Mouse (Mus musculus): ENCODE results near the gene Rgs7bp. TPM values are rescaled to one million over a fixed set of nuclear protein-coding genes. Genes with fewer than 3 reads are reported as not detected.

The Rgs7bp gene
- polyA plus RNA-seq, 1 experiment from 2014 or later, result 0.82 TPM

- DNase-seq (ENCODE audit: low spot score, missing footprints) (peak; percentile 44), ATAC-seq (ENCODE audit: low FRiP score) (no peak)
- no peaks in the 10 kb centered on the region for H3K9me3 ChIP-seq (ENCODE audit: control insufficient read depth, low read length)
- no peak overlapping the region for H3K27ac ChIP-seq (ENCODE audit: low read depth, low read length)
- 76% methylated on average over 7 of the region's 7 CpGs for WGBS
- H3K4me3 ChIP-seq (ENCODE audit: low read depth, low read length), result no peak overlapping the region
- H3K4me2 ChIP-seq, result no peak overlapping the region
- H3K4me1 ChIP-seq (ENCODE audit: control insufficient read depth, insufficient read depth, low read length), result no peaks in the 10 kb centered on the region
- H3K9ac ChIP-seq (ENCODE audit: low read length), result no peak overlapping the region
- H3K27me3 ChIP-seq (ENCODE audit: control insufficient read depth, insufficient read depth, low read length), result no peaks in the 10 kb centered on the region
- no peaks in the 10 kb centered on the region for H3K36me3 ChIP-seq (ENCODE audit: control insufficient read depth, insufficient read depth, low read length)
Measured at GRCm38 (mm10) chr13:104988811-104989258, 65.9 kb downstream of the Rgs7bp start.

- H3K27me3 ChIP-seq (ENCODE audit: control insufficient read depth, insufficient read depth, low read length), result no peaks in the 10 kb centered on the region
- H3K4me2 ChIP-seq, result no peak overlapping the region
- no peak overlapping the region for H3K9ac ChIP-seq (ENCODE audit: low read length)
- H3K4me1 ChIP-seq (ENCODE audit: control insufficient read depth, insufficient read depth, low read length), result no peaks in the 10 kb centered on the region
- H3K27ac ChIP-seq (ENCODE audit: low read depth, low read length), result no peak overlapping the region
- 91% methylated on average over 13 of the region's 13 CpGs for WGBS
- no peak for DNase-seq (ENCODE audit: low spot score, missing footprints)
- ATAC-seq (ENCODE audit: low FRiP score), result no peak
- no peaks in the 10 kb centered on the region for H3K36me3 ChIP-seq (ENCODE audit: control insufficient read depth, insufficient read depth, low read length)
- H3K4me3 ChIP-seq (ENCODE audit: low read depth, low read length), result no peak overlapping the region
- no peaks in the 10 kb centered on the region for H3K9me3 ChIP-seq (ENCODE audit: control insufficient read depth, low read length)
Measured at GRCm38 (mm10) chr13:104988009-104988540, 66.7 kb downstream of the Rgs7bp start.

- WGBS, result 93% methylated on average over 4 of the region's 4 CpGs
- Histone ChIP-seq H3K9ac (ENCODE audit: low read length) (no peak overlapping the region), H3K4me3 (ENCODE audit: low read depth, low read length) (no peak overlapping the region), H3K4me2 (no peak overlapping the region), H3K9me3 (ENCODE audit: control insufficient read depth, low read length) (no peaks in the 10 kb centered on the region), H3K36me3 (ENCODE audit: control insufficient read depth, insufficient read depth, low read length) (no peaks in the 10 kb centered on the region), H3K27ac (ENCODE audit: low read depth, low read length) (no peak overlapping the region), H3K4me1 (ENCODE audit: control insufficient read depth, insufficient read depth, low read length) (no peaks in the 10 kb centered on the region), H3K27me3 (ENCODE audit: control insufficient read depth, insufficient read depth, low read length) (no peaks in the 10 kb centered on the region)
- ATAC-seq (ENCODE audit: low FRiP score) (no peak), DNase-seq (ENCODE audit: low spot score, missing footprints) (no peak)
Measured at GRCm38 (mm10) chr13:104985691-104986090, 69.0 kb downstream of the Rgs7bp start.

GRCm38 (mm10) chr13:104983989-104984388 lies 70.7 kb downstream of the Rgs7bp start:
- Histone ChIP-seq H3K4me2 (no peak overlapping the region), H3K36me3 (ENCODE audit: control insufficient read depth, insufficient read depth, low read length) (no peaks in the 10 kb centered on the region), H3K9ac (ENCODE audit: low read length) (no peak overlapping the region), H3K27ac (ENCODE audit: low read depth, low read length) (no peak overlapping the region), H3K4me1 (ENCODE audit: control insufficient read depth, insufficient read depth, low read length) (no peaks in the 10 kb centered on the region), H3K4me3 (ENCODE audit: low read depth, low read length) (no peak overlapping the region), H3K9me3 (ENCODE audit: control insufficient read depth, low read length) (no peaks in the 10 kb centered on the region), H3K27me3 (ENCODE audit: control insufficient read depth, insufficient read depth, low read length) (no peaks in the 10 kb centered on the region)
- DNase-seq (ENCODE audit: low spot score, missing footprints) (peak; percentile 47), ATAC-seq (ENCODE audit: low FRiP score) (no peak)
- 83% methylated on average over 5 of the region's 5 CpGs for WGBS

- Histone ChIP-seq H3K9me3 (ENCODE audit: control insufficient read depth, low read length) (no peaks in the 10 kb centered on the region), H3K4me3 (ENCODE audit: low read depth, low read length) (no peak overlapping the region), H3K9ac (ENCODE audit: low read length) (no peak overlapping the region), H3K4me2 (no peak overlapping the region), H3K4me1 (ENCODE audit: control insufficient read depth, insufficient read depth, low read length) (no peaks in the 10 kb centered on the region), H3K27me3 (ENCODE audit: control insufficient read depth, insufficient read depth, low read length) (no peaks in the 10 kb centered on the region), H3K36me3 (ENCODE audit: control insufficient read depth, insufficient read depth, low read length) (no peaks in the 10 kb centered on the region), H3K27ac (ENCODE audit: low read depth, low read length) (no peak overlapping the region)
- no peak for ATAC-seq (ENCODE audit: low FRiP score)
- peak; percentile 59 for DNase-seq (ENCODE audit: low spot score, missing footprints)
- 90% methylated on average over 10 of the region's 10 CpGs for WGBS
Measured at GRCm38 (mm10) chr13:104982781-104983353, 71.9 kb downstream of the Rgs7bp start.

GRCm38 (mm10) chr13:104978176-104978575 lies 76.6 kb downstream of the Rgs7bp start:
- no peaks in the 10 kb centered on the region for H3K27me3 ChIP-seq (ENCODE audit: control insufficient read depth, insufficient read depth, low read length)
- 81% methylated on average over 1 of the region's 1 CpGs for WGBS
- DNase-seq (ENCODE audit: low spot score, missing footprints) (no peak), ATAC-seq (ENCODE audit: low FRiP score) (no peak)
- no peak overlapping the region for H3K4me2 ChIP-seq
- H3K9me3 ChIP-seq (ENCODE audit: control insufficient read depth, low read length), result no peaks in the 10 kb centered on the region
- no peaks in the 10 kb centered on the region for H3K4me1 ChIP-seq (ENCODE audit: control insufficient read depth, insufficient read depth, low read length)
- no peak overlapping the region for H3K4me3 ChIP-seq (ENCODE audit: low read depth, low read length)
- no peaks in the 10 kb centered on the region for H3K36me3 ChIP-seq (ENCODE audit: control insufficient read depth, insufficient read depth, low read length)
- no peak overlapping the region for H3K27ac ChIP-seq (ENCODE audit: low read depth, low read length)
- H3K9ac ChIP-seq (ENCODE audit: low read length), result no peak overlapping the region

GRCm38 (mm10) chr13:104967486-104967885 lies 87.2 kb downstream of the Rgs7bp start:
- H3K27ac ChIP-seq (ENCODE audit: low read depth, low read length), result no peak overlapping the region
- H3K4me1 ChIP-seq (ENCODE audit: control insufficient read depth, insufficient read depth, low read length), result no peaks in the 10 kb centered on the region
- no peaks in the 10 kb centered on the region for H3K9me3 ChIP-seq (ENCODE audit: control insufficient read depth, low read length)
- H3K27me3 ChIP-seq (ENCODE audit: control insufficient read depth, insufficient read depth, low read length), result no peaks in the 10 kb centered on the region
- WGBS, result 54% methylated on average over 2 of the region's 2 CpGs
- DNase-seq (ENCODE audit: low spot score, missing footprints) (peak; percentile 56), ATAC-seq (ENCODE audit: low FRiP score) (no peak)
- no peak overlapping the region for H3K4me3 ChIP-seq (ENCODE audit: low read depth, low read length)
- H3K36me3 ChIP-seq (ENCODE audit: control insufficient read depth, insufficient read depth, low read length), result no peaks in the 10 kb centered on the region
- H3K9ac ChIP-seq (ENCODE audit: low read length), result no peak overlapping the region
- H3K4me2 ChIP-seq, result no peak overlapping the region

GRCm38 (mm10) chr13:104963716-104964115 lies 91.0 kb downstream of the Rgs7bp start:
- no peak overlapping the region for H3K9ac ChIP-seq (ENCODE audit: low read length)
- H3K4me3 ChIP-seq (ENCODE audit: low read depth, low read length), result no peak overlapping the region
- H3K27me3 ChIP-seq (ENCODE audit: control insufficient read depth, insufficient read depth, low read length), result no peaks in the 10 kb centered on the region
- DNase-seq (ENCODE audit: low spot score, missing footprints) (peak; percentile 37), ATAC-seq (ENCODE audit: low FRiP score) (no peak)
- H3K27ac ChIP-seq (ENCODE audit: low read depth, low read length), result no peak overlapping the region
- H3K36me3 ChIP-seq (ENCODE audit: control insufficient read depth, insufficient read depth, low read length), result no peaks in the 10 kb centered on the region
- no peaks in the 10 kb centered on the region for H3K4me1 ChIP-seq (ENCODE audit: control insufficient read depth, insufficient read depth, low read length)
- H3K4me2 ChIP-seq, result no peak overlapping the region
- 79% methylated on average over 4 of the region's 4 CpGs for WGBS
- no peaks in the 10 kb centered on the region for H3K9me3 ChIP-seq (ENCODE audit: control insufficient read depth, low read length)

GRCm38 (mm10) chr13:104962716-104963411 lies 91.9 kb downstream of the Rgs7bp start:
- H3K9ac ChIP-seq (ENCODE audit: low read length), result no peak overlapping the region
- no peak overlapping the region for H3K4me3 ChIP-seq (ENCODE audit: low read depth, low read length)
- H3K36me3 ChIP-seq (ENCODE audit: control insufficient read depth, insufficient read depth, low read length), result no peaks in the 10 kb centered on the region
- peak; percentile 71 for DNase-seq (ENCODE audit: low spot score, missing footprints)
- H3K27me3 ChIP-seq (ENCODE audit: control insufficient read depth, insufficient read depth, low read length), result no peaks in the 10 kb centered on the region
- H3K27ac ChIP-seq (ENCODE audit: low read depth, low read length), result no peak overlapping the region
- 65% methylated on average over 11 of the region's 11 CpGs for WGBS
- no peak for ATAC-seq (ENCODE audit: low FRiP score)
- no peak overlapping the region for H3K4me2 ChIP-seq
- no peaks in the 10 kb centered on the region for H3K4me1 ChIP-seq (ENCODE audit: control insufficient read depth, insufficient read depth, low read length)
- H3K9me3 ChIP-seq (ENCODE audit: control insufficient read depth, low read length), result no peaks in the 10 kb centered on the region

Data from midbrain, embryonic 11.5 days (tissue).